Mouse (Mus musculus) right cerebral cortex, postnatal 4 days (tissue): ENCODE measurements around the gene Lamtor5.

Experiments used
- DNase-seq: peaks from one replicate; pipeline ENCODE4 v3.0.0-alpha.2; 2022

The Lamtor5 gene

DNA sequence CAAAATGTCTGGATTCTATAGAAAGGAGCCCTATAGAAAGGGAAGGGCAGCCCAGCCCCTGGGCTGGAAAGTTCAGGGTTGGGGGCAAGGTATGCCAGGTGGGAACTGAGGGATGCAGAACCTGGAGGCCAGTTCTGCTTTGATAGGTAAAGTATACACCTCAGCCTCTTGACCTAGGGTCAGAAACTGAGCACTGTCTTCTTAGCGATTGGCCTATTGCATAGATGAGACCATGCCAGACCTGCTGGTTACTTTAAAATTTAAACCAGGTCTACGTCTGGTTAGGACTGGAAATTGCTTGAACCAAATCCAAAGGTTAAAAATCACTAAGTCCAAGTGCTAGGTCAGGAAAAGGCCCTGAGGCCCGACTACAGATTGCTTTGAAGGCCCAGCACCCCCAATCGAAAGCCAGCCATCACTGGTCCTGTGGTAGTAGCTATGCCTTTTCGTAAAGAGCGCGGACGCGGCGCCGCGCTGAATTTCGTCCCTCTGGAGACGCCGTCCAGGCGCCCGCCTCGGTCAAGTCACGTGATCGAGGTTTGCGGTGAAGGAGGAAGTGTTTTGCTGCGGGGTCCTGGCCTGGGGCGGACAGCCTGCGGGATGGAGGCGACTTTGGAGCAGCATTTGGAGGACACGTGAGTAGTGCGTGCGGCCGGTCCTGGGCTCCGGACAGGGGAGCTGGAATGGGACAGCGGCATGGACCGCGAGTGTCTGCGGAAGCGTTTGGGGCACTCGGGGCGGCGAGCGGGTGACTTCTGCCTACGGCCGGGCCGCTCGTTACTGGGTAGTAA, at the start of gene Lamtor5:
Gene Lamtor5, plus strand, starts transcription at position 380 of the 791 bp plus-strand sequence.
- DNase-seq, result peak; percentile 87

DNA sequence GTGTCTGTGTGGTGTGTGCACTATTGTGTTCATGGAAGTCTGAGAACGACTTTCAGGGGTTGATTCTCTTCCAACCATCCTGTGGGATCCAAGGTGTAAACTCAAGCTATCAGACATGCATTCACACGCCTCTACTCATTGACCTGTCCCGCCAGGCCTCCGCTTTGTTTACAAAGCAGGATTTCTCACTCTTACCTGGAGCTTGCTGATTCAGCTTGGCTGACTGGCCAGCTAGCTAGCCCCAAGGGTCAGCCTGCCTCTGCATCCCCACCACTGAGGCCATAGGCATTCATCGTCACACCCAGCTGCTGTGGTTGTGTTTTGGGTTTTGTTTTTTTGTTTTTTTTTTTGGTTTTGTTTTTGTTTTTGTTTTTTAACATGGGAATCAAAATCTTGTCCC, 49.4 kb upstream of the Lamtor5 start:
- no peak for DNase-seq

DNA sequence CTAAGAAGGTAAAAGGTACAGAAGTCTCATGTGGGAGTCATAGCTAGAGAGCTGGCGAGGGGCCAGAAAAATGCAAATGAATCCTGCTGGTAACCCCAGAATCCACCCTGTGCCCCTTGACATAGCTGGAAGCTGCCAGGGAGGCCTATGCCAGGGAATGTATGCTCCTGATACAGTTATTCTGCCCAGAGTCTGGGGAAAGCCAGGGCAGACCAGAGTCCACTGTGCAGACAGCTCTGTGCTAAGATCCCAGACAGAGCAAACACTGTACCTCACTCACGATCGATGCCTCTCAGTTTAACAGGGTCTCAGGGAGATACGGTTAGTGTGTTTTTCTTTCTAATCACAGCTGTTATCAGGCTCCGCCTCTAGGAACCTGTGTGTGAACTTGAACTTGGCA, 48.8 kb upstream of the Lamtor5 start:
- DNase-seq, result peak; percentile 11

GRCm38 (mm10) chr3:107230527-107230926, 48.1 kb upstream of the Lamtor5 start, which contains the start of gene A630076J17Rik:
Gene A630076J17Rik, plus strand, starts transcription at chr3:107230614.
- no peak for DNase-seq

- no peak for DNase-seq
These were observed 47.5 kb upstream of the Lamtor5 start for GRCm38 (mm10) chr3:107231202-107231601.

DNA sequence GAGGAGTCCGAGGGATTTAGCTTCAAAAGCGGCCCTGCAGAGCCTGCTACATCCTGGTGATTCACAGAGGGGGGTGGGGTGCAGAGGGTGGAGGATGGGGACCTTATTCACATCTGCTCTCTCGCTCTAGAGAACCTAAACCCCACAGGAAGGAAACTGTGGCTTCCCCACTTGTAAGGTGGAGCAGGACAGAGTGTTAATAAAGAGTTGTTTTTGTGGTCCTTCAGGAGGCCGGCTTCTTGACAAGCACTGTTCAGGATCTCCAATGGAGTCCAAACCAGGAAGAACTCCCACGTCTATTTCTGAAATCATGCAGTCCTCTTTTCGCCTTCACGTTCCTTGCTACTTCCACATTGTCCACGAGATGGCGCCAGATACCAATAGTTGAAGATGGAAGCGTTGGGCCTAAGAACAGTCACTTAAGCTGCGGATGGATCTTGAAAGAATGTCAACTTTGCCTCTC, 45.3 kb upstream of the Lamtor5 start:
- peak; percentile 94 for DNase-seq

GRCm38 (mm10) chr3:107233945-107234344, 44.7 kb upstream of the Lamtor5 start:
- DNase-seq, result no peak

DNA sequence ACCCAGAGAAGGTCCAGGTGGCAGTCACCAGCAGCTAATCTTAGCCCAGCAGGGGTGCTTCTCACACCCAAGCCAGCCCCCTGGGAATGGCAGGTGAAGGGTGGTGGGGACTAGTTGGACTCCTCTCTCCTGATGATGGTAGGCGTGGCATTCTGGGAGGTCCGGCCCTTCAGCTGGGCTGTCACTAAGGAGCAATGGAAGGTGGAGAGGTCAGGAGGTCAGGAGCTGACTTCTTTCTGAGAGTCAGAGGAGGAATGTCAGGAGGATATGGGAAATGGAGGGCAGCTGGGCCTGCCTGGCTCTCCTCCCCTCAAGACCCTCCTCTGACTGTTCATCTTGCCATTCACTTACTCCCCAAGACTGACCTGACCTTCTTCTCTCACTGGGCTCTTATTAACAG, 40.6 kb upstream of the Lamtor5 start:
- no peak for DNase-seq

DNA sequence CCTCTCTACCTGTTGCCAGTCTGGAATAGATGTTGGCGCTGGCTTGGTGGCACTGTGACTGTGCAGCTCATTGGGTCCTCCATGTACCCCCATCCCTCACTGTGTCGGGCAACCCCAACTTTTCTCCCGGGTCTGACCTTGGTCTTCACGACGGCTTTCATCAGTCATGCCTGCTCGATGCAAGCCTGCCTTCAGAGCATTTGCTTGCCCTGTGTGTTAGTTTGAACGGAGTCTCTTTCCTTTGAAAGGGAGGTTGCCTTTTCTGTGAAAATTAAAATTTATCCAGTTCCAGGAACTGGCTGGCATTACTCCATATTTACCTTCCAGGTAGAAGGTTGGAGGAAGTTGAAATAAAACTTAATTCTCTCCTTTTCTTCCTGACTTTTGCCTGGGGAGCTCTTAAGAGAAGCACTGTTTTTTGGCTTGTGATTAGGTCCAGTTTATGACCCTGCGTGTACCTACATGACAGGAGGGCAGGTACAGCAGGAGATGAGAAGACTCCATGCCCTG, 40.1 kb upstream of the Lamtor5 start:
- DNase-seq, result no peak

DNA sequence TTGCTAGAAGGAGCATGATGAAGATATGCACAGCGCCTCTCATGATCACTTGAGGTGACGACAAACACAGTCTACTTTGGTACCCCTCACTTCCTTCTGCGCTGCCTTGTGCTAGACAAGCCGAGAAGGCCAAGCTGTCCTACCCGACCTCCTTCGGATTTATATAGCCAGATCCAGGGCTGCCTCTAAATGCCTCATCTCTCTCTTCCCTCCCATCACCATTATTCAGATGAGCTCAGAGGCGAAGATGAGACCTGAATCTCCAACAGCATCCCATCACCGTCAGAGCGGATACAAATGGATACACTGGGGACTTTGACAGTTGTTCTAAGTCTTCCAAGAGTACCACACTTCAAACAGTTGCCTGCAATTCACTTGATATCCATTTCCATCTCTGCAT, 39.1 kb upstream of the Lamtor5 start, which contains the start of gene Prok1:
Gene Prok1, minus strand, starts transcription at position 101 of the 400 bp plus-strand sequence.
- no peak for DNase-seq

- DNase-seq, result no peak
These were observed 37.1 kb upstream of the Lamtor5 start for GRCm38 (mm10) chr3:107241389-107242094.

- DNase-seq, result no peak
These were observed 31.8 kb upstream of the Lamtor5 start for GRCm38 (mm10) chr3:107246876-107247275.

- no peak for DNase-seq
These were observed 29.6 kb upstream of the Lamtor5 start for GRCm38 (mm10) chr3:107249042-107249441.

DNA sequence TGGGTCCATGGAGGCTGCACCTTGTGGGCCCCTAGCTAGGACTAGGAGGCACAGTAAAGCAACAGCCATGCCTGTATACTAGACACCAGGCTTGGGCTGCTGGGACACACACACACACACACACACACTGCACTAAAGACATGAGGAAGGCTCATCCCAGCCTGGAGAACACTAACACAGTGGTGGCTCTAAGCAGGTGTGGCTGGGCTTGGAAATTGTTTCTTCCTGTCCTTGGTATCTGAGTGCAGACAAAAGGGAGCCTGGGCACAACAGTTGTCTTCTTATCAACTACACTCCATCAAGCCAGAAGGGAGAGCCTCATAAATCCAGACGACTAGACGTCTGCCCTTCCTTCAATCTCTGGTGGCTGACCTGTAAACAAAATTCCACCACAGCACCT, 28.3 kb upstream of the Lamtor5 start:
- DNase-seq, result no peak

GRCm38 (mm10) chr3:107252035-107252434, 26.6 kb upstream of the Lamtor5 start:
- no peak for DNase-seq

GRCm38 (mm10) chr3:107253925-107254324, 24.7 kb upstream of the Lamtor5 start:
- no peak for DNase-seq

DNA sequence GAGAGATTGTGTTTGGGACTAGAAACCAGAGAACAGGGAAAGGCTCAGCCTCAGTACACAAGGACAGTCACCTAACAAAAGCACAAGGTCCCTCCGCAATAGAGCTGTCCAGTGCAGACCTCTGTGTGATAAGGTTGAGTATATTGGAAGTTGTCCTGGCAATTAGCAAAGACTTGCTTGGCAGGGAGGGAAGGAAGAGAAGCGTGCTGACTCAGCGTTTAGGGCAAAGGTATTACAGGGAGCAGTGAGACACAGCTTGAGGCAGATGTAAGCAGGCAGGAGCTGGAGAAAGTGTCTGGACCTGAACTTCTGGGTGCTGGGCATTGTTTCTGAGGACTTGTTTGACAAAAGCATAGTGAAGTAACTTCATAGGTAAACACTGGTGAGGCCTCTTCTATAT, 22.7 kb upstream of the Lamtor5 start:
- DNase-seq, result no peak

GRCm38 (mm10) chr3:107256724-107257123, 21.9 kb upstream of the Lamtor5 start:
- DNase-seq, result no peak

- no peak for DNase-seq
These were observed 20.7 kb upstream of the Lamtor5 start for GRCm38 (mm10) chr3:107257924-107258323.

GRCm38 (mm10) chr3:107260956-107261850, 17.5 kb upstream of the Lamtor5 start:
- DNase-seq, result no peak

DNA sequence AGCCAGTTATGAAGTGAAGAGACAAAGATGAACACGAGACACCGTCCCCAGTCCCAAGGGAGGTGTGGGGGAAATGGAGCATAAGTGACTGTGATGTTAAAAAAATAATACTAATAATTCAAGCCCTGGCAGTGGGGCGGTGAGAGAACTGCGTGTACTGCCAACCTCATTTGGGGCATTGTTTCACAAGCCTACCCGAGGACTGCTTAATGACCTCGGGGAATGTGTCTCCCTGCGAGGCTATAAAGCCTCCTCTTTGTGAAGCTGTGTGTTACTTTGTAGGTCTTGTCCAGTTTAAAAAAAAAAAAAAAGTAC, 16.9 kb upstream of the Lamtor5 start:
- no peak for DNase-seq

- DNase-seq, result no peak
These were observed 11.8 kb upstream of the Lamtor5 start for GRCm38 (mm10) chr3:107266814-107267345.

DNA sequence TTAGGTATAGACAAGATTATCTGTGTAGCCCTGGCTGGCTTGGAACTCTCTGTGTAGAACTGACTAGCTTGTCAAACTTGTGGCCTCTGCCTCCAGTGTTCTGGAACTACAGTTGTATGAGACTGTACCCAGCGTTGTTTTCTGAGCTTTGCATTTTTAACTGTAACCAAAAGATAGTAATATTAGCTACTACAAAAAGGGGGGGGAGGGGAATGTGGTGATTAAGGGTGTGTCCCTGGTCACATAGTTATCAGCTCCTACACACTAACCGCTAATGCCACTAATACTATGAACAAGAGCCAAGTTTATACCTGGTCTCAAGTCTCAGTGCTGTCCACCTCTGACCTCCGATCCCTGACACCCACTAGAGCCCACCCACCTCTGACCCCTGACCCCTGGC, 6.2 kb upstream of the Lamtor5 start:
- DNase-seq, result no peak
